8 mouse cellular contexts compared by ENCODE assay signal in genomic region chr4:124881341-124881908, GRCm38 (mm10). TPM values are rescaled to one million over a fixed set of nuclear protein-coding genes. Genes with fewer than 3 reads are reported as not detected.
A peak's percentile ranks its signal among the peaks of the same experiment; 100 is the strongest.
DNase-seq lines count a peak whose midpoint lies in the region; ATAC-seq and TF ChIP-seq lines count a peak whose summit lies in the region.

No protein-coding gene starts in this region.

- DNase-seq in lung, postnatal 14 days = no peak
- DNase-seq in embryo, embryonic 9.5 days (ENCODE audit: extremely low spot score) = peak; percentile 88
- DNase-seq in hindbrain, postnatal 0 days (ENCODE audit: low spot score) = peak; percentile 95
- peak; percentile 12 for DNase-seq in liver
- DNase-seq in right cerebral cortex, postnatal 14 days = peak; percentile 82
- DNase-seq in urinary bladder, postnatal 10 days (ENCODE audit: low spot score) = no peak
- DNase-seq in heart, postnatal 14 days = no peak

- under 1% methylated on average over 37 of the region's 37 CpGs for WGBS in lung, embryonic 15.5 days
- under 1% methylated on average over 37 of the region's 37 CpGs for WGBS in hindbrain, postnatal 0 days

- no peaks in the 10 kb centered on the region for H3K36me3 ChIP-seq in lung, embryonic 15.5 days
- no peaks in the 10 kb centered on the region for H3K36me3 ChIP-seq in hindbrain, postnatal 0 days (ENCODE audit: insufficient read depth, low read length)

- intact Hi-C loops in heart, postnatal 14 days (cut with DNase I) = no loop called here

- no peak overlapping the region for H3K27ac ChIP-seq in lung, embryonic 15.5 days
- H3K27ac ChIP-seq in hindbrain, postnatal 0 days = peak overlapping the region; percentile 70

- no peak overlapping the region for H3K9ac ChIP-seq in lung, embryonic 15.5 days
- peak overlapping the region; percentile 46 for H3K9ac ChIP-seq in hindbrain, postnatal 0 days (replicated peaks; ENCODE audit: low read length)

- H3K4me2 ChIP-seq in lung, embryonic 15.5 days = peak overlapping the region; percentile 49
- H3K4me2 ChIP-seq in hindbrain, postnatal 0 days (ENCODE audit: low read depth, low read length) = peak overlapping the region; percentile 61

- no peaks in the 10 kb centered on the region for H3K9me3 ChIP-seq in lung, embryonic 15.5 days
- H3K9me3 ChIP-seq in hindbrain, postnatal 0 days (ENCODE audit: low read length) = no peaks in the 10 kb centered on the region

- peak; percentile 24; the same call in 1 of the 2 replicates for TF ChIP-seq CTCF in hindbrain, postnatal 0 days (IDR thresholded peaks at IDR 0.05; ENCODE audit: low read depth)

- peak overlapping the region; percentile 24 for H3K4me3 ChIP-seq in lung, embryonic 15.5 days
- H3K4me3 ChIP-seq in hindbrain, postnatal 0 days (ENCODE audit: low read length) = peak overlapping the region; percentile 49

- peaks cover 6% of the 10 kb centered on the region; the same call in 1 of the 2 replicates for H3K4me1 ChIP-seq in lung, embryonic 15.5 days
- no peaks in the 10 kb centered on the region; the same call in 1 of the 2 replicates for H3K4me1 ChIP-seq in hindbrain, postnatal 0 days (ENCODE audit: insufficient read depth, low read length)

- peaks cover 70% of the 10 kb centered on the region for H3K27me3 ChIP-seq in lung, embryonic 15.5 days
- H3K27me3 ChIP-seq in hindbrain, postnatal 0 days (ENCODE audit: insufficient read depth, low read length) = peaks cover 10% of the 10 kb centered on the region; the same call in 1 of the 2 replicates

- ATAC-seq in lung, embryonic 15.5 days (ENCODE audit: borderline replicate concordance, extremely low read depth, low FRiP score, low TSS enrichment) = no peak; the same call in 1 of the 2 replicates
- ATAC-seq in hindbrain, postnatal 0 days = peak; percentile 95

RNA-seq across cellular contexts. Expression of gene Epha10, which starts 0.7 kb away (rescaled TPM):
- polyA plus RNA-seq in lung, embryonic 15.5 days (2015; fragmentation: Nextera tagmentation; extraction: Ambion mirVana) = not detected in 2 replicates
- total RNA-seq in hindbrain, postnatal 0 days (2014; rRNA removed) = 28.4 and 49.6 TPM in 2 replicates
- 13.7 and 14.2 TPM in 2 replicates for polyA plus RNA-seq in hindbrain, postnatal 0 days (2015; fragmentation: Nextera tagmentation; extraction: Ambion mirVana)
- not detected for total RNA-seq in heart, postnatal 14 days (2021)

RNA-seq across cellular contexts. Expression of gene Maneal, which starts 19.5 kb away (rescaled TPM):
- polyA plus RNA-seq in lung, embryonic 15.5 days (2015; fragmentation: Nextera tagmentation; extraction: Ambion mirVana) = 0.42 and 0.59 TPM in 2 replicates
- total RNA-seq in hindbrain, postnatal 0 days (2014; rRNA removed) = 52.3 and 56.9 TPM in 2 replicates
- 9.4 and 9.6 TPM in 2 replicates for polyA plus RNA-seq in hindbrain, postnatal 0 days (2015; fragmentation: Nextera tagmentation; extraction: Ambion mirVana)
- total RNA-seq in heart, postnatal 14 days (2021) = under 1 TPM; 0.10 to 0.17 TPM

RNA-seq across cellular contexts. Expression of gene 1110065P20Rik, which starts 30.4 kb away (rescaled TPM):
- 58.2 and 59.0 TPM in 2 replicates for polyA plus RNA-seq in lung, embryonic 15.5 days (2015; fragmentation: Nextera tagmentation; extraction: Ambion mirVana)
- total RNA-seq in hindbrain, postnatal 0 days (2014; rRNA removed) = 206 and 212 TPM in 2 replicates
- 143 and 152 TPM in 2 replicates for polyA plus RNA-seq in hindbrain, postnatal 0 days (2015; fragmentation: Nextera tagmentation; extraction: Ambion mirVana)
- total RNA-seq in heart, postnatal 14 days (2021) = 10 to 100 TPM; 23.9 to 24.8 TPM

RNA-seq across cellular contexts. Expression of gene Yrdc, which starts 30.9 kb away (rescaled TPM):
- 36.1 and 40.5 TPM in 2 replicates for polyA plus RNA-seq in lung, embryonic 15.5 days (2015; fragmentation: Nextera tagmentation; extraction: Ambion mirVana)
- 52.9 and 76.1 TPM in 2 replicates for total RNA-seq in hindbrain, postnatal 0 days (2014; rRNA removed)
- 47.0 and 52.9 TPM in 2 replicates for polyA plus RNA-seq in hindbrain, postnatal 0 days (2015; fragmentation: Nextera tagmentation; extraction: Ambion mirVana)
- 10 to 100 TPM; 17.5 to 17.9 TPM for total RNA-seq in heart, postnatal 14 days (2021)

RNA-seq across cellular contexts. Expression of gene 9930104L06Rik, which starts 55.4 kb away (rescaled TPM):
- 11.9 and 13.1 TPM in 2 replicates for polyA plus RNA-seq in lung, embryonic 15.5 days (2015; fragmentation: Nextera tagmentation; extraction: Ambion mirVana)
- 12.8 and 15.5 TPM in 2 replicates for total RNA-seq in hindbrain, postnatal 0 days (2014; rRNA removed)
- polyA plus RNA-seq in hindbrain, postnatal 0 days (2015; fragmentation: Nextera tagmentation; extraction: Ambion mirVana) = 9.3 and 9.4 TPM in 2 replicates
- 10 to 100 TPM in 1 of 2 experiments, 1 to 10 TPM in 1; 9.8 to 10.2 TPM for total RNA-seq in heart, postnatal 14 days (2021)

Comparison
In these comparisons a context has a peak if more than half of its experiments do, and no peak if none do; other contexts are left out.
1. DNase-seq: peak in embryo, embryonic 9.5 days (single experiment), hindbrain, postnatal 0 days (single experiment), liver (single experiment) and right cerebral cortex, postnatal 14 days (single experiment); none in lung, postnatal 14 days (single experiment), urinary bladder, postnatal 10 days (single experiment) and heart, postnatal 14 days (0 of 2).
2. RNA of gene Epha10, which starts 0.7 kb away (total RNA-seq): 28.4 to 49.6 TPM in hindbrain, postnatal 0 days; not detected in heart, postnatal 14 days; every median in the first group is over 10 times any median in the second.
3. RNA of gene Maneal, which starts 19.5 kb away (total RNA-seq): 52.3 to 56.9 TPM in hindbrain, postnatal 0 days; 0.10 to 0.17 TPM in heart, postnatal 14 days; every median in the first group is over 10 times any median in the second.